Mouse (Mus musculus): ENCODE data around the gene Hist1h4j. TPM values are rescaled to one million over a fixed set of nuclear protein-coding genes. Genes with fewer than 3 reads are reported as not detected.
A peak's percentile ranks its signal among the peaks of the same experiment; 100 is the strongest.
"Not testable (repeated sequence)": the region's sequence is repeated elsewhere in the genome, so short reads cannot be mapped to it uniquely, and the experiment has no call there.

Gene Hist1h4j
- polyA plus RNA-seq (2015; fragmentation: Nextera tagmentation; extraction: Ambion mirVana): 0.91 and 1.9 TPM in 2 replicates

DNA sequence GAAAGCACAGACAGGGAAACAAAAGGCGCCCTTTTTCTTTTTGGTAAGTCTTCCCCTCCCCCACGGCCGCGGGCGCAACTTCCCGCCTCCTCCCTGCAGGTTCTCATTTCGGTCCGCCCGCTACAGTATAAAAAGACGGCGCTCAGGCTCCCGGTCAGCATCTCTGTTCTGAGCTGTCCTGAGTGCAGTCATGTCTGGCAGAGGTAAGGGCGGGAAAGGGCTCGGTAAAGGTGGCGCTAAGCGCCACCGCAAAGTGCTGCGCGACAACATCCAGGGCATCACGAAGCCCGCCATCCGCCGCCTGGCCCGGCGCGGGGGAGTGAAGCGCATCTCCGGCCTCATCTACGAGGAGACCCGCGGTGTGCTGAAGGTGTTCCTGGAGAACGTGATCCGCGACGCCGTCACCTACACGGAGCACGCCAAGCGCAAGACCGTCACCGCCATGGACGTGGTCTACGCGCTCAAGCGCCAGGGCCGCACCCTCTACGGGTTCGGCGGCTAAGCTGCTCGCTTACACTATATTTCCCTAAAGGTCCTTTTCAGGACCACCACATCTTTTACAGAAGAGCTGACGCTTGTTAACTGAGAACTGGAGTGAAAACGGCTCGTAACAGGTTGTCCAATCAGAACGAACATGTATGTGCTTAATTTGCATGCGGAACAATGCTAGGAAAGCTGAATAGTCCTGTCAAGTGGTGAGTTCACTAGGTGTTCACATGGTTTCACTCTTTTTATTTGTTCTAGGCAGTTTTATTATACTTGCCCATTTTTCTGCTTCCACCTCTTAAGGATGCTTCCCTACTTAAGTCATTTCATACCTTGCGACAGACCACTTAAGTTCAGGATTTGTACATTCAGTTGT lies at the start of gene Hist1h4j:
Hist1h4j (plus strand) TSS at position 159 of the 862 bp plus-strand sequence.
- H3K27ac ChIP-seq: peak within 1 kb of the TSS; percentile 98

DNA sequence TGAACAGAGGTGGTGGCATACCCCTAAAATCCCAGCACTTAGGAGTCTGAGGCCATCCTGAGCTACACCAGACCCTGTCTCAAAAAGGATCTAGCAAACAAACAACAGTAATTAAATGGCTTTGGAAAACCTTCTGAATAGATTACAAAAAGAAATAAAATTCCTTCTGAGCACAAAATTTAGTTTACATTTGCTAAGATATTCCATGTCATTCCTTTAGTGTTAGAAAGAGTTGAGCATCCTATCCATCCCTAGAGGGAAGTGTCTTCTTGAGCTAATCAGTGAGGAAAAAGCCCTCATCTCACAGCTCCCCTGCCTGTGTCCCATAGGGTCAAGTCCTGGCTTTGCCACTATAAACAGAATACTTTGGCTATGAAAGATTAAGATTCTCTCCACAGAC lies 37.1 kb upstream of the Hist1h4j start, which contains the start of gene Olfr1359:
Olfr1359 (plus strand) TSS at position 301 of the 400 bp plus-strand sequence.
- H3K4me2 ChIP-seq: no peak within 1 kb of the TSS
- H3K36me3 ChIP-seq: no peaks in the 10 kb centered on the region
- H3K9ac ChIP-seq: no peak within 1 kb of the TSS
- H3K4me3 ChIP-seq (replicated peaks): no peak within 1 kb of the TSS
- H3K27ac ChIP-seq: no peak within 1 kb of the TSS
- no peaks in the 10 kb centered on the region for H3K9me3 ChIP-seq (replicated peaks)
- no peaks in the 10 kb centered on the region for H3K4me1 ChIP-seq
- H3K27me3 ChIP-seq: no peaks in the 10 kb centered on the region
- ATAC-seq (replicated peaks; ENCODE audit: low FRiP score): no peak

More for the DNA sequence above, at the start of gene Hist1h4j:
- H3K27me3 ChIP-seq; H3K36me3 ChIP-seq; H3K9me3 ChIP-seq (replicated peaks): not testable (repeated sequence)
- ATAC-seq (replicated peaks; ENCODE audit: low FRiP score): peak; percentile 95
- Histone ChIP-seq H3K4me1 (peaks cover 22% of the 10 kb centered on the region), H3K4me3 (replicated peaks) (peak within 1 kb of the TSS; percentile 47), H3K4me2 (peak within 1 kb of the TSS; percentile 62), H3K9ac (peak within 1 kb of the TSS; percentile 56)
- WGBS: under 1% methylated on average over 46 of the region's 56 CpGs

DNA sequence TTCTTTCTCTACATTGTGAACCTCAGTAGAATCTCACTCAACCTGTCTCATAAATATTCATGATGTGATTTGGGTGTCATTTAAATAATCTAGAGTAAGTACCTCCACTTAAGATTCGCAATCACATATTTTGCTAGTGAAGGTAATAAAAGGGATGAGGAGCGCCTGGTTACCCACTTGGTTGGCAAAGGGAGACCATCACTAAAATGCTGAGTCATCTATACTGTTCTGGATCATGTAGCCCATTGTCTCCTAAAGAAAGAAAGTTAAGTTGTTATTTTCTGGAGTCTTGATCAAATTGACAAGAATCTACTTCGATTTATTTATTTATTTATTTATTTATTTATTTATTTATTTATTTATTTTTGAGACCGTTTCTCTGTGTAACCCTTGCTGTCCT lies 28.2 kb upstream of the Hist1h4j start:
- no peak overlapping the region for H3K27ac ChIP-seq
- no peak overlapping the region for H3K9ac ChIP-seq
- no peaks in the 10 kb centered on the region for H3K36me3 ChIP-seq
- 75% methylated on average over 4 of the region's 4 CpGs for WGBS
- H3K9me3 ChIP-seq (replicated peaks): no peaks in the 10 kb centered on the region
- 0 out of 2 replicates have a peak, but pooled peaks cover 6% of the 10 kb centered on the region for H3K4me1 ChIP-seq
- H3K4me2 ChIP-seq: no peak overlapping the region
- no peak overlapping the region for H3K4me3 ChIP-seq (replicated peaks)
- ATAC-seq (replicated peaks; ENCODE audit: low FRiP score): no peak
- H3K27me3 ChIP-seq: no peaks in the 10 kb centered on the region

DNA sequence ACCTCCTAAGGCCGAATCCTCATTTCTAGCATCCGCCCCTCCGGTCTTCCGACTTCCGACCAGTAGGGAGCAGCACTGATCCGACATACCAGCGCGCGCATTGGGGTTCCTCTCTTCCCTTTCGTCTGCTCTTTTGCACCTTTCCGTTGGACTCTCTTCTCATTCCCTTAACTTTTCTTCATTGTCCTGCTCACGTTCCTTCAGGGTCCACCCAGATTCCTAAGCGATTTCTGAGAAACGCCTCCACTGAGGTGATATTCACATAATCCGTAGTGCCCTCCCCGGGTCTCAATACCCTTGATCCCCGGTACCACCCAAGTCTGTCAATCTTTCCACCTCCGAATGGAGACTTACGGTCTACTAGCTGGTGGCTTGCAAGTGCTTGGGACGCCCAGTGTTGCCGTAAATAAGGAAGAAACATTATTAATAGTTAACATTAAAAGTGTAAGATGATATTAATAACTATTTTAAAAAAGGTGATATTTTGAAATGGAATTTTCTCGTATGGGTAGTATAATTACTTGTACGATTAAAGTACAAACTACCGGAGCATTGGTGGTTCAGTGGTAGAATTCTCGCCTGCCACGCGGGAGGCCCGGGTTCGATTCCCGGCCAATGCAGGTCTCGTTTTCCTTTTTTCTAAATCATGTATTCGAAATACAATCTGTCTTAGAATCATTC lies 24.7 kb upstream of the Hist1h4j start:
- Histone ChIP-seq H3K36me3 (no peaks in the 10 kb centered on the region), H3K27ac (peak overlapping the region; percentile 93), H3K4me1 (peaks cover 13% of the 10 kb centered on the region), H3K4me3 (replicated peaks) (peak overlapping the region; percentile 77), H3K4me2 (peak overlapping the region; percentile 75), H3K9me3 (replicated peaks) (no peaks in the 10 kb centered on the region), H3K27me3 (no peaks in the 10 kb centered on the region), H3K9ac (peak overlapping the region; percentile 48; the same call in 1 of the 2 replicates)
- peak; percentile 76 for ATAC-seq (replicated peaks; ENCODE audit: low FRiP score)
- WGBS: under 1% methylated on average over 32 of the region's 32 CpGs

DNA sequence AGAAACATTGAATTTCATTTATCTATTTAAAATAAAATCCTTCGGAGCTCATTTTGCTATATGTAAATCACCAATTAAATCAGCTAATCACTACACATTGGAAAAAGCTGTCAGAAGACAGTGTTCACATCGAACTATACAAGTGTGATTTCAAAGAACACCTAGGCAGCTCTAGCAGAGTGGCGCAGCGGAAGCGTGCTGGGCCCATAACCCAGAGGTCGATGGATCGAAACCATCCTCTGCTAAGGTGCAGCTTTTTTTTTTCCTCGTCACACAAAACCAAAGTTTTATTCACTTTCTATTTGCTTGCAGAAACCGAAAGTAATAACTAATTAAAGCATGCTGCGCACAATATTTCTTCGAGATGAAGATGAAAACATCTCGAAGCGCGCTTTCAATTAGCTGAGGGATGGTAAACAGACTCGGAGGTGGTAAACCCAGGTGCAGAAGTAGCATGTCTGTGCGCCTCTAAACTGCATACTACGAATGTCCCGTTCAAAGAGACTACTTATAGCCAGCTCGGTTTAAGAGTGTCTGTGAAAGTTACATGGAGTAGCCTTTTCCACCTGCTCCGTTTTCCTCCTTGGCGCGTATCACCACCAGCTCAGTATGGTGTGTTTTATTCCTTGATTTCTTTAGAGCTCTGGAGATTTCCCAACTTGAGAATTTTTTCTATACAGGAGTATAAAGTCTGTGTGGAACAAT lies 23.9 kb upstream of the Hist1h4j start:
- peaks cover 17% of the 10 kb centered on the region for H3K4me1 ChIP-seq
- peak overlapping the region; percentile 54; the same call in 1 of the 2 replicates for H3K27ac ChIP-seq
- H3K4me3 ChIP-seq (replicated peaks): peak overlapping the region; percentile 77
- ATAC-seq (replicated peaks; ENCODE audit: low FRiP score): peak; percentile 80
- no peaks in the 10 kb centered on the region for H3K9me3 ChIP-seq (replicated peaks)
- 2% methylated on average over 22 of the region's 22 CpGs for WGBS
- no peaks in the 10 kb centered on the region for H3K27me3 ChIP-seq
- peak overlapping the region; percentile 45 for H3K9ac ChIP-seq
- peak overlapping the region; percentile 75 for H3K4me2 ChIP-seq
- H3K36me3 ChIP-seq: no peaks in the 10 kb centered on the region

DNA sequence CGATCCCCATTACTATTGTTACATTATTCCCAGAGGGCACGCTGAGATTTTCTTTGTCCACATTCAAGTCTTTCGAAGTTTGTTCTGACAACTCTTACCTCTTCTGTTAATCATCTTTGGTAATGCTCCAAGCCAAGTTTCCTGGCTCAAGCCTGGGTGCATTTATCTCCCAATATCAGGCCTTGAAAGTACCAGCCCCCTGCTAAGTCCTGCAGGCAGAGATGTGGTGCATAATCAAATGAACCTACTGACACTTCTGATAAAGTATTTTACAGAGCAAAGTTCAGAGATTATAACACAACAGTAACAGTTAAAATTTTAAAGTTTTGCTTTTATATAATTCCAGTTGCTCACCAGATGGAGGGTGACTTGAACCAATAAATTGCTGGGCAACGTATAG lies 23.2 kb upstream of the Hist1h4j start:
- Histone ChIP-seq H3K4me3 (replicated peaks) (peak overlapping the region; percentile 77), H3K4me2 (peak overlapping the region; percentile 75), H3K36me3 (no peaks in the 10 kb centered on the region), H3K9me3 (replicated peaks) (no peaks in the 10 kb centered on the region), H3K9ac (peak overlapping the region; percentile 45; the same call in 1 of the 2 replicates), H3K4me1 (peaks cover 17% of the 10 kb centered on the region), H3K27ac (no peak overlapping the region), H3K27me3 (no peaks in the 10 kb centered on the region)
- WGBS: 28% methylated on average over 4 of the region's 4 CpGs
- ATAC-seq (replicated peaks; ENCODE audit: low FRiP score): no peak

DNA sequence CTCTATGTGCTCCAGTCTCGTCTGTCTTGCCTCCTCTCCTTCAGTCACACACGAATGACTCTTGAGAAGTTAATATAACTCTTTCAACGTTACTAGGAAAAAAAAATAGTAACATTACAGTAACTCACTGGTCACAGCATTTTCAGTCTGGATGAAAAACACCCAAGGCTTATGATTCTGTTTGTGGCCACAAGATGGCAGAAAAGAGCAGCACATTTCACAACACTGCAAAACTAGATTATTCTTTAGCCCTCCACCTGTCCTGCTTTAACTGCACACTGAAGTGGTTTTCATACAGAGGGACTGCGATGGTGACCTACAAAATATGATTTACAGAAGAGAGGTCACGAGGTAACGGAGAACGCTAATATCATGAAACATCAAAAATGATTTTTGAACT lies 20.1 kb upstream of the Hist1h4j start:
- Histone ChIP-seq H3K27ac (peak overlapping the region; percentile 98), H3K4me2 (peak overlapping the region; percentile 79), H3K4me1 (peaks cover 30% of the 10 kb centered on the region), H3K9ac (peak overlapping the region; percentile 67; the same call in 1 of the 2 replicates), H3K36me3 (no peaks in the 10 kb centered on the region), H3K4me3 (replicated peaks) (peak overlapping the region; percentile 49), H3K27me3 (no peaks in the 10 kb centered on the region), H3K9me3 (replicated peaks) (no peaks in the 10 kb centered on the region)
- under 1% methylated on average over 7 of the region's 7 CpGs for WGBS
- no peak for ATAC-seq (replicated peaks; ENCODE audit: low FRiP score)

DNA sequence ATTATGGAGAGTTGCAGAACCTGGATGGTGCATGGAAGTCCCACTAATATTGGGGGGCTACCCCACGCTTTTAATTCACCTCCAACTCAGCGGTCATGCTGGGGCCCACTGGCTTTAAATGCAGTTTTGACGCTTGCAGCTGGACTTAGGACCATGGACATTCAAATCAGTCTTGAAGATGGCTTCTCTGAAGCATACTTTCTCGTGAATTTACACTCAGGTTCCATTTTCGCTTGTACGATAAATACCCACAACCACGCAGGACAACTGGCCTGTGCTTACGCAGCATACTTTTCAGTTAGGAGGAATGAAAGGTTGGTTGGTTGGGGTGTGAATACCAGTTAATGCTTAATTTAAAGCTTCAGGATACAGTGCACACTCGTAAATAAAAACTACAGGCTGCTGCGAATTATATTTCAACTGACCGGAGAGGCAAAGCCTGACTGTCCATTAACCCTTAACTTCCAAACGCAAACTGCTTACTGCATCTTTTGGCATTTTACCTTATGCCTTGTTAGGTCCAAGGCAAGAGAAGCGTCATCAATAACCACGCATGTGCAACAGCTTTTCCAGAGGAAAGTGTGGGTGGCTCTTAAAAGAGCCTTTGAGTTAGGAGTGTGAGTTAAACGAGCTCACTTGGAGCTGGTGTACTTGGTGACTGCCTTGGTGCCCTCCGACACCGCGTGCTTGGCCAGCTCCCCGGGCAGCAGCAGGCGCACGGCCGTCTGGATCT lies 19.6 kb upstream of the Hist1h4j start:
- H3K4me3 ChIP-seq (replicated peaks): peak overlapping the region; percentile 49
- H3K36me3 ChIP-seq: no peaks in the 10 kb centered on the region
- WGBS: under 1% methylated on average over 22 of the region's 22 CpGs
- ATAC-seq (replicated peaks; ENCODE audit: low FRiP score): no peak
- peak overlapping the region; percentile 98 for H3K27ac ChIP-seq
- H3K4me1 ChIP-seq: peaks cover 36% of the 10 kb centered on the region
- H3K9ac ChIP-seq: peak overlapping the region; percentile 67
- no peaks in the 10 kb centered on the region for H3K27me3 ChIP-seq
- peak overlapping the region; percentile 79 for H3K4me2 ChIP-seq
- H3K9me3 ChIP-seq (replicated peaks): no peaks in the 10 kb centered on the region

DNA sequence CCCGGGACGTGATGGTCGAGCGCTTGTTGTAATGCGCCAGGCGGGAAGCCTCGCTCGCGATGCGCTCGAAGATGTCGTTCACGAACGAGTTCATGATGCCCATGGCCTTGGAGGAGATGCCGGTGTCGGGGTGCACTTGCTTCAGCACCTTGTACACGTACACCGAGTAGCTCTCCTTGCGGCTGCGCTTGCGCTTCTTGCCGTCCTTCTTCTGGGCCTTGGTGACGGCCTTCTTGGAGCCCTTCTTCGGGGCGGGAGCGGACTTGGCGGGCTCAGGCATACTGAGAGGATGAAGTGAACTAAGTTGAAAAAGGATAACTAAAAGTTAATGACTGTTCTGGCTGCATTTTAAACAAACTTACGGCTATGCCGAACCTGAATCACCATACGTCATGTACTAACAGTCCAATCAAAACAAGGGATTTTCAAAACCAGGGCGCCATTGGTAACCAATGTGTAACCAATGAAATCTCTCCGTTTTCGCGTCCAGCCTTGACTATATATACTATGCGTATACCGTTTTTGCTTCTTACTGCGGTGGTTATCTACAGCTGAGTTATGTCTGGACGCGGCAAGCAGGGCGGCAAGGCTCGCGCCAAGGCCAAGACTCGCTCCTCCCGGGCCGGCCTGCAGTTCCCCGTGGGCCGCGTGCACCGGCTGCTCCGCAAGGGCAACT lies 18.9 kb upstream of the Hist1h4j start, which contains the start of the genes Hist1h2bl and Hist1h2ai:
Hist1h2bl (minus strand) TSS at position 280 of the 676 bp plus-strand sequence.
Hist1h2ai (plus strand) TSS at position 559 of the 676 bp plus-strand sequence.
- H3K4me1 ChIP-seq: peaks cover 42% of the 10 kb centered on the region
- H3K4me2 ChIP-seq: peak within 1 kb of the TSS; percentile 79
- ATAC-seq (replicated peaks; ENCODE audit: low FRiP score): peak; percentile 94
- H3K9ac ChIP-seq: peak within 1 kb of the TSS; percentile 67
- H3K9me3 ChIP-seq (replicated peaks); H3K27me3 ChIP-seq; H3K36me3 ChIP-seq: not testable (repeated sequence)
- peak within 1 kb of the TSS; percentile 98 for H3K27ac ChIP-seq
- H3K4me3 ChIP-seq (replicated peaks): peak within 1 kb of the TSS; percentile 49
- WGBS: under 1% methylated on average over 37 of the region's 50 CpGs

DNA sequence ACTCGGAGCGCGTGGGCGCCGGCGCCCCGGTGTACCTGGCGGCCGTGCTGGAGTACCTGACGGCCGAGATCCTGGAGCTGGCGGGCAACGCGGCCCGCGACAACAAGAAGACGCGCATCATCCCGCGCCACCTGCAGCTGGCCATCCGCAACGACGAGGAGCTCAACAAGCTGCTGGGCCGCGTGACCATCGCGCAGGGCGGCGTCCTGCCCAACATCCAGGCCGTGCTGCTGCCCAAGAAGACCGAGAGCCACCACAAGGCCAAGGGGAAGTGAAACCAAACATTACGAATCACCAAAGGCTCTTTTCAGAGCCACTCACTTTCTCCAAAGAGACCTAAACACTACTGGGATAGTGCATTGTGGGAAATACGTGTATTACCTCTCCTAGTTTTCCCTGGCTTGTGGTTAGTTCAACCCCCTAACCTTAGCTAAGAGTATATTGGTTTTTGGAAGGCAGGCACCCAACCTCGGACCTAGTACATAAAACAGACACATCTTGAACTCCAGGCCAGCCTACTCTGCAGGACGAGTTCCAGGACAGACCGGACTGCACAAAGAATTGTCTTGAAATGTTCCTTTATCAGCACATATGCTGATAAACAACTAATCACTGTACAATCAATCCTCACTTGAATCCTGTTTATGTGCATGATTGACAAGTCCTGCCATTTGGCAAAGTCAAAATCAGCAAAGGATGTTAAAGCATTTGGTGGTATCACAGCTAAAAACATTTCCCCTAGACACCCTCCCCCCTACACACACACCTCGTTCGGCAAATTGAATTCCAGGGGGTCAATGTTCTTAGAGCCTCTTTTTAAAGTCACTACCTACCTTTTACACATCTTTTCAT lies 18.1 kb upstream of the Hist1h4j start:
- 0 out of 2 replicates have a peak, but pooled peaks have one; percentile 0 for ATAC-seq (replicated peaks; ENCODE audit: low FRiP score)
- Histone ChIP-seq H3K4me1 (peaks cover 37% of the 10 kb centered on the region), H3K4me3 (replicated peaks) (peak overlapping the region; percentile 49), H3K9ac (peak overlapping the region; percentile 65), H3K27ac (peak overlapping the region; percentile 98), H3K4me2 (peak overlapping the region; percentile 79)
- not testable (repeated sequence) for H3K9me3 ChIP-seq (replicated peaks); H3K36me3 ChIP-seq; H3K27me3 ChIP-seq
- WGBS: 0% methylated on average over 15 of the region's 38 CpGs
